Mouse (Mus musculus): ENCODE data around the gene Ilf3.

- TF ChIP-seq MAFK (IDR thresholded peaks at IDR 0.05; ENCODE audit: insufficient read depth, low read depth, low read length) (0 out of 2 replicates have a peak, but pooled peaks have one; percentile 40), ZC3H11A (IDR thresholded peaks at IDR 0.05; ENCODE audit: borderline replicate concordance, low read depth, low read length) (no peak), CHD2 (IDR thresholded peaks at IDR 0.05; ENCODE audit: low read depth, low read length) (0 out of 2 replicates have a peak, but pooled peaks have one; percentile 16), ZNF384 (IDR thresholded peaks at IDR 0.05; ENCODE audit: low read depth, low read length) (peak; percentile 88), HCFC1 (IDR thresholded peaks at IDR 0.05; ENCODE audit: borderline replicate concordance, insufficient read depth, low read length) (peak; percentile 64; the same call in 1 of the 2 replicates)
Measured at GRCm38 (mm10) chr9:21367357-21368111, at the start of gene Ilf3.
